ENCODE assay signal across 11 mouse cellular contexts in genomic region chr19:57099094-57099357, GRCm38 (mm10).
DNase-seq lines count a peak whose midpoint lies in the region; ATAC-seq and TF ChIP-seq lines count a peak whose summit lies in the region.
"Had no signal": no experiment of that assay in that cellular context is flagged by ENCODE, and none has a peak within 500 bp of the region (broad histone marks: within the 10 kb centered on the region; RNA-seq: fewer than 3 reads in every experiment).

No protein-coding gene starts in this region.

- no peaks in the 10 kb centered on the region for H3K9me3 ChIP-seq in hindbrain, embryonic 15.5 days
- no peaks in the 10 kb centered on the region for H3K9me3 ChIP-seq in hindbrain, embryonic 11.5 days (ENCODE audit: control insufficient read depth, low read length)
- H3K9me3 ChIP-seq in midbrain, embryonic 10.5 days (replicated peaks) = no peaks in the 10 kb centered on the region
- no peaks in the 10 kb centered on the region for H3K9me3 ChIP-seq in midbrain, embryonic 13.5 days
- H3K9me3 ChIP-seq: midbrain, embryonic 12.5 days had no signal

- TF ChIP-seq CTCF in cerebellum, adult 2 months (IDR thresholded peaks at IDR 0.05; ENCODE audit: borderline replicate concordance, insufficient read depth, low read depth, low read length) = no peak
- TF ChIP-seq CTCF in olfactory bulb, adult 2 months (IDR thresholded peaks at IDR 0.05; ENCODE audit: insufficient read depth, low read depth, low read length) = no peak

- H3K36me3 ChIP-seq in hindbrain, embryonic 15.5 days = no peaks in the 10 kb centered on the region
- no peaks in the 10 kb centered on the region for H3K36me3 ChIP-seq in hindbrain, embryonic 11.5 days (ENCODE audit: control insufficient read depth, insufficient read depth, low read length)
- H3K36me3 ChIP-seq in midbrain, embryonic 10.5 days = no peaks in the 10 kb centered on the region
- H3K36me3 ChIP-seq in midbrain, embryonic 13.5 days = no peaks in the 10 kb centered on the region
- H3K36me3 ChIP-seq: midbrain, embryonic 12.5 days had no signal

- no peak for DNase-seq in cerebellum, adult 2 months
- no peak for DNase-seq in cerebellum, adult 11 months
- DNase-seq in hindbrain, embryonic 11.5 days (ENCODE audit: low spot score) = no peak
- no peak for DNase-seq in midbrain, embryonic 10.5 days (ENCODE audit: low spot score)
- no peak for DNase-seq in thymus, adult 18-20 months
- DNase-seq: kidney, adult 18-20 months; left cerebral cortex, postnatal 4 days had no signal

- no peak for ATAC-seq in hindbrain, embryonic 15.5 days (ENCODE audit: low FRiP score, low read depth)
- ATAC-seq in hindbrain, embryonic 11.5 days (ENCODE audit: low FRiP score) = no peak
- ATAC-seq in midbrain, embryonic 13.5 days = no peak

- TF ChIP-seq POLR2A in cerebellum, adult 2 months (IDR thresholded peaks at IDR 0.05; ENCODE audit: borderline replicate concordance, insufficient read depth, low read length) = no peak
- no peak for TF ChIP-seq POLR2A in olfactory bulb, adult 2 months (IDR thresholded peaks at IDR 0.05; ENCODE audit: insufficient read depth, low read depth, low read length)

- peak overlapping the region; percentile 82 for H3K27ac ChIP-seq in cerebellum, adult 2 months (ENCODE audit: insufficient read depth, low read length)
- peak overlapping the region; percentile 20; the same call in 1 of the 2 replicates for H3K27ac ChIP-seq in hindbrain, embryonic 15.5 days (replicated peaks)
- H3K27ac ChIP-seq in hindbrain, embryonic 11.5 days (ENCODE audit: low read depth, low read length) = no peak overlapping the region
- H3K27ac ChIP-seq in midbrain, embryonic 10.5 days (replicated peaks) = 0 out of 2 replicates have a peak overlapping the region, but pooled peaks have one; percentile 38
- no peak overlapping the region for H3K27ac ChIP-seq in midbrain, embryonic 13.5 days
- peak overlapping the region; percentile 2; the same call in 1 of the 2 replicates for H3K27ac ChIP-seq in olfactory bulb, adult 2 months (ENCODE audit: insufficient read depth, low read depth, low read length)
- H3K27ac ChIP-seq: midbrain, embryonic 12.5 days had no signal

- H3K4me1 ChIP-seq in cerebellum, adult 2 months (ENCODE audit: control insufficient read depth, insufficient read depth, low read length) = peaks cover 37% of the 10 kb centered on the region
- H3K4me1 ChIP-seq in hindbrain, embryonic 15.5 days (replicated peaks) = 0 out of 2 replicates have a peak, but pooled peaks cover 4% of the 10 kb centered on the region
- H3K4me1 ChIP-seq in hindbrain, embryonic 11.5 days (replicated peaks; ENCODE audit: control insufficient read depth, insufficient read depth, low read length) = no peaks in the 10 kb centered on the region
- peaks cover 11% of the 10 kb centered on the region for H3K4me1 ChIP-seq in midbrain, embryonic 10.5 days
- no peaks in the 10 kb centered on the region for H3K4me1 ChIP-seq in midbrain, embryonic 13.5 days (replicated peaks)
- peaks cover 18% of the 10 kb centered on the region for H3K4me1 ChIP-seq in olfactory bulb, adult 2 months (ENCODE audit: control insufficient read depth, insufficient read depth, low read length)
- H3K4me1 ChIP-seq: midbrain, embryonic 12.5 days had no signal

- no peak overlapping the region for H3K9ac ChIP-seq in hindbrain, embryonic 15.5 days
- no peak overlapping the region for H3K9ac ChIP-seq in hindbrain, embryonic 11.5 days (ENCODE audit: low read depth, low read length)
- no peak overlapping the region for H3K9ac ChIP-seq in midbrain, embryonic 13.5 days (replicated peaks)
- H3K9ac ChIP-seq: midbrain, embryonic 12.5 days had no signal

- 73% methylated on average over 4 of the region's 4 CpGs for WGBS in cerebellum, adult 2 months
- WGBS in hindbrain, embryonic 15.5 days = 90% methylated on average over 4 of the region's 4 CpGs
- WGBS in hindbrain, embryonic 11.5 days = 82% methylated on average over 4 of the region's 4 CpGs
- 81% methylated on average over 4 of the region's 4 CpGs for WGBS in midbrain, embryonic 10.5 days
- 89% methylated on average over 4 of the region's 4 CpGs for WGBS in midbrain, embryonic 13.5 days
- WGBS in olfactory bulb, adult 2 months = 86% methylated on average over 4 of the region's 4 CpGs

- H3K4me3 ChIP-seq in cerebellum, adult 2 months (replicated peaks; ENCODE audit: insufficient read depth, low read depth, low read length) = no peak overlapping the region
- no peak overlapping the region for H3K4me3 ChIP-seq in hindbrain, embryonic 15.5 days
- H3K4me3 ChIP-seq in hindbrain, embryonic 11.5 days (ENCODE audit: low read depth, low read length) = no peak overlapping the region
- no peak overlapping the region for H3K4me3 ChIP-seq in midbrain, embryonic 10.5 days
- H3K4me3 ChIP-seq in midbrain, embryonic 13.5 days (replicated peaks) = no peak overlapping the region
- H3K4me3 ChIP-seq in olfactory bulb, adult 2 months (ENCODE audit: insufficient read depth, low read depth, low read length) = no peak overlapping the region
- H3K4me3 ChIP-seq: midbrain, embryonic 12.5 days had no signal

- no peak overlapping the region for H3K4me2 ChIP-seq in hindbrain, embryonic 15.5 days
- no peak overlapping the region for H3K4me2 ChIP-seq in hindbrain, embryonic 11.5 days (replicated peaks; ENCODE audit: low read depth, low read length)
- no peak overlapping the region for H3K4me2 ChIP-seq in midbrain, embryonic 13.5 days (replicated peaks)
- H3K4me2 ChIP-seq: midbrain, embryonic 12.5 days had no signal

- no peaks in the 10 kb centered on the region for H3K27me3 ChIP-seq in cerebellum, adult 2 months (ENCODE audit: control insufficient read depth, insufficient read depth, low read length)
- no peaks in the 10 kb centered on the region for H3K27me3 ChIP-seq in hindbrain, embryonic 15.5 days
- H3K27me3 ChIP-seq in hindbrain, embryonic 11.5 days (ENCODE audit: control insufficient read depth, insufficient read depth, low read length) = no peaks in the 10 kb centered on the region
- H3K27me3 ChIP-seq in midbrain, embryonic 10.5 days (ENCODE audit: low read depth, poor library complexity, severe bottlenecking) = no peaks in the 10 kb centered on the region
- no peaks in the 10 kb centered on the region for H3K27me3 ChIP-seq in midbrain, embryonic 13.5 days
- H3K27me3 ChIP-seq: midbrain, embryonic 12.5 days had no signal

Comparison
In these comparisons a context has a peak if more than half of its experiments do, and no peak if none do; other contexts are left out.
1. H3K27ac ChIP-seq: peak in cerebellum, adult 2 months (single experiment), hindbrain, embryonic 15.5 days (single experiment), midbrain, embryonic 10.5 days (single experiment) and olfactory bulb, adult 2 months (single experiment); none in hindbrain, embryonic 11.5 days (single experiment) and midbrain, embryonic 13.5 days (single experiment).